Comparison of ENCODE assay signal across 9 mouse cellular contexts in the genomic region with DNA sequence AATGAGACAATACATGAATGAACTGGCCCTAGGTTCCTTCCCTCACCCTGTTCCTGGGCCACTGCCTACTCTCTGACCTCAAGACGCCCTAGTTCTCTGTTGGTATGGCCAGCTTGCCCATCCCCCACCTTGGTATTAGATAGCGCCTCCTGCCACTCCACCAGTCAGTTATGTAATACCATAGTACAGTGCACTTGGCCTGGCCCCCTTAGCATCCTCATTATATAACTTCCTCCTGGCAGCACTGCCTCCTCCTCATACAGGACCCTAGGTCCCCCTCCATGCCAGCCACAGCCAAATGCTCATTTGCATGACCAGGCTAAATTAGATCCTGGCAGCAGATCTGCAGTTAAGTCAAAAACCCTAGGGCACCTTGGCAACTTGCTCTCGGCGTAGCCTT. TPM values are rescaled to one million over a fixed set of nuclear protein-coding genes. Genes with fewer than 3 reads are reported as not detected.
A peak's percentile ranks its signal among the peaks of the same experiment; 100 is the strongest.
DNase-seq lines count a peak whose midpoint lies in the region; ATAC-seq and TF ChIP-seq lines count a peak whose summit lies in the region.
"Had no signal": no experiment of that assay in that cellular context is flagged by ENCODE, and none has a peak within 500 bp of the region (broad histone marks: within the 10 kb centered on the region; RNA-seq: fewer than 3 reads in every experiment).

No protein-coding gene starts in this region.

- DNase-seq in kidney, adult 2 months: peak; percentile 51
- no peak for DNase-seq in kidney, postnatal 4 days
- peak; percentile 85 for DNase-seq in Muller cell, postnatal 12 days (ENCODE audit: inconsistent ontology term)
- DNase-seq in heart, postnatal 25 days (ENCODE audit: low spot score): peak; percentile 41
- DNase-seq in MN1 (ENCODE audit: low spot score): no peak
- DNase-seq in stomach, postnatal 0 days (ENCODE audit: low spot score): no peak

- no peak overlapping the region for H3K4me3 ChIP-seq in kidney, adult 2 months (ENCODE audit: insufficient read depth, low read depth, low read length)
- no peak overlapping the region for H3K4me3 ChIP-seq in brown adipose tissue, adult 24 weeks (ENCODE audit: insufficient read depth, low read depth, low read length)
- no peak overlapping the region for H3K4me3 ChIP-seq in stomach, postnatal 0 days (ENCODE audit: low read depth, low read length)
- no peak overlapping the region for H3K4me3 ChIP-seq in intestine, embryonic 16.5 days (ENCODE audit: low read length)
- H3K4me3 ChIP-seq: limb, embryonic 15.5 days had no signal

- intact Hi-C loops in heart, postnatal 25 days (cut with DNase I): no loop called here

- H3K9ac ChIP-seq in stomach, postnatal 0 days (ENCODE audit: low read length): no peak overlapping the region
- H3K9ac ChIP-seq in intestine, embryonic 16.5 days (ENCODE audit: low read depth, low read length): no peak overlapping the region
- H3K9ac ChIP-seq: limb, embryonic 15.5 days had no signal

- no peak for TF ChIP-seq CTCF in kidney, adult 2 months (conservative IDR thresholded peaks at IDR 0.05; ENCODE audit: insufficient read depth, insufficient read length, low read depth, low read length)
- no peak for TF ChIP-seq CTCF in stomach, postnatal 0 days (IDR thresholded peaks at IDR 0.05; ENCODE audit: low read depth)

- H3K4me2 ChIP-seq in stomach, postnatal 0 days (replicated peaks; ENCODE audit: low read depth): no peak overlapping the region
- H3K4me2 ChIP-seq in intestine, embryonic 16.5 days (ENCODE audit: low read depth, low read length): no peak overlapping the region
- H3K4me2 ChIP-seq: limb, embryonic 15.5 days had no signal

- TF ChIP-seq EP300 in stomach, postnatal 0 days (optimal IDR thresholded peaks at IDR 0.05): no peak

- no peaks in the 10 kb centered on the region for H3K4me1 ChIP-seq in kidney, adult 2 months (ENCODE audit: control insufficient read depth, insufficient read depth, low read length)
- peaks cover 17% of the 10 kb centered on the region for H3K4me1 ChIP-seq in brown adipose tissue, adult 24 weeks (ENCODE audit: control insufficient read depth, insufficient read depth, insufficient read length, low read length)
- no peaks in the 10 kb centered on the region for H3K4me1 ChIP-seq in stomach, postnatal 0 days (replicated peaks; ENCODE audit: control insufficient read depth, insufficient read depth)
- peaks cover 8% of the 10 kb centered on the region for H3K4me1 ChIP-seq in intestine, embryonic 16.5 days (ENCODE audit: control insufficient read depth, insufficient read depth, low read length)

- no peaks in the 10 kb centered on the region for H3K27me3 ChIP-seq in kidney, adult 2 months (replicated peaks; ENCODE audit: control insufficient read depth, insufficient read depth, low read length)
- H3K27me3 ChIP-seq in stomach, postnatal 0 days (ENCODE audit: control insufficient read depth, insufficient read depth, low read length): no peaks in the 10 kb centered on the region
- no peaks in the 10 kb centered on the region for H3K27me3 ChIP-seq in intestine, embryonic 16.5 days (replicated peaks; ENCODE audit: control insufficient read depth, insufficient read depth, low read length)
- H3K27me3 ChIP-seq: limb, embryonic 15.5 days had no signal

- no peak overlapping the region for H3K27ac ChIP-seq in kidney, adult 2 months (ENCODE audit: insufficient read depth, low read depth, low read length)
- peak overlapping the region; percentile 27; the same call in 1 of the 2 replicates for H3K27ac ChIP-seq in brown adipose tissue, adult 24 weeks (replicated peaks; ENCODE audit: low read depth, low read length)
- H3K27ac ChIP-seq in stomach, postnatal 0 days (replicated peaks): no peak overlapping the region
- no peak overlapping the region for H3K27ac ChIP-seq in intestine, embryonic 16.5 days (ENCODE audit: low read length)
- H3K27ac ChIP-seq: limb, embryonic 15.5 days had no signal

- no peak for ATAC-seq in stomach, postnatal 0 days (ENCODE audit: low FRiP score, low TSS enrichment)
- ATAC-seq in intestine, embryonic 16.5 days: no peak

- 58% methylated on average over 4 of the region's 4 CpGs for WGBS in kidney, adult 2 months
- WGBS in stomach, postnatal 0 days: 87% methylated on average over 4 of the region's 4 CpGs
- 89% methylated on average over 4 of the region's 4 CpGs for WGBS in intestine, embryonic 16.5 days

- no peak for TF ChIP-seq POLR2A in kidney, adult 2 months (IDR thresholded peaks at IDR 0.05; ENCODE audit: low read depth, low read length)

- H3K9me3 ChIP-seq in stomach, postnatal 0 days (ENCODE audit: control insufficient read depth, low read length): no peaks in the 10 kb centered on the region
- no peaks in the 10 kb centered on the region for H3K9me3 ChIP-seq in intestine, embryonic 16.5 days (ENCODE audit: control insufficient read depth, low read length)
- H3K9me3 ChIP-seq: limb, embryonic 15.5 days had no signal

- no peaks in the 10 kb centered on the region for H3K36me3 ChIP-seq in kidney, adult 2 months (ENCODE audit: control insufficient read depth, insufficient read depth, low read length)
- H3K36me3 ChIP-seq in stomach, postnatal 0 days (ENCODE audit: control insufficient read depth, insufficient read depth, low read length): peaks cover 3% of the 10 kb centered on the region
- H3K36me3 ChIP-seq in intestine, embryonic 16.5 days (ENCODE audit: control insufficient read depth, insufficient read depth, low read length): peaks cover 3% of the 10 kb centered on the region

RNA-seq across cellular contexts. Expression of a gene that starts 18.8 kb away (rescaled TPM):
- polyA plus RNA-seq in kidney, adult 2 months (2012; rRNA removed): 9.8 and 10.4 TPM in 2 replicates
- polyA plus RNA-seq in brown adipose tissue, adult 24 weeks (2012; ENCODE audit: insufficient read depth, insufficient read length, missing spikeins): 6.2 and 7.5 TPM in 2 replicates
- total RNA-seq in heart, postnatal 25 days (2021): 10 to 100 TPM; 12.9 to 13.2 TPM
- 9.6 and 10.6 TPM in 2 replicates for polyA plus RNA-seq in stomach, postnatal 0 days (2015; fragmentation: Nextera tagmentation; extraction: Ambion mirVana)
- polyA plus RNA-seq in intestine, embryonic 16.5 days (2015; fragmentation: Nextera tagmentation; extraction: Ambion mirVana): 11.3 and 11.9 TPM in 2 replicates

RNA-seq across cellular contexts. Expression of a gene that starts 25.9 kb away (rescaled TPM):
- 0.08 and 0.11 TPM in 2 replicates for polyA plus RNA-seq in kidney, adult 2 months (2012; rRNA removed)
- polyA plus RNA-seq in brown adipose tissue, adult 24 weeks (2012; ENCODE audit: insufficient read depth, insufficient read length, missing spikeins): not detected in 2 replicates
- not detected for total RNA-seq in heart, postnatal 25 days (2021)
- 2.1 and 2.4 TPM in 2 replicates for polyA plus RNA-seq in stomach, postnatal 0 days (2015; fragmentation: Nextera tagmentation; extraction: Ambion mirVana)
- polyA plus RNA-seq in intestine, embryonic 16.5 days (2015; fragmentation: Nextera tagmentation; extraction: Ambion mirVana): 7.6 and 9.0 TPM in 2 replicates

RNA-seq across cellular contexts. Expression of a gene that starts 41.0 kb away (rescaled TPM):
- polyA plus RNA-seq in kidney, adult 2 months (2012; rRNA removed): 0.06 and 0.16 TPM in 2 replicates
- polyA plus RNA-seq in brown adipose tissue, adult 24 weeks (2012; ENCODE audit: insufficient read depth, insufficient read length, missing spikeins): not detected in 2 replicates
- not detected for total RNA-seq in heart, postnatal 25 days (2021)
- polyA plus RNA-seq in stomach, postnatal 0 days (2015; fragmentation: Nextera tagmentation; extraction: Ambion mirVana): 0.18 and 0.35 TPM in 2 replicates
- not detected in 2 replicates for polyA plus RNA-seq in intestine, embryonic 16.5 days (2015; fragmentation: Nextera tagmentation; extraction: Ambion mirVana)

Comparison
In these comparisons a context has a peak if more than half of its experiments do, and no peak if none do; other contexts are left out.
1. DNase-seq: peak in kidney, adult 2 months (single experiment), Muller cell, postnatal 12 days (single experiment) and heart, postnatal 25 days (single experiment); none in kidney, postnatal 4 days (0 of 2), MN1 (single experiment) and stomach, postnatal 0 days (single experiment).